Mouse (Mus musculus) kidney, postnatal 0 days (tissue): ENCODE data around the gene Tmem115. TPM values are rescaled to one million over a fixed set of nuclear protein-coding genes. Genes with fewer than 3 reads are reported as not detected.

Experiments
- ATAC-seq: fragments of 200-750 bp; cut with Nextera tagmentation; replicated peaks from 2 replicates; pipeline ENCODE4 v1.8.0; 2017; ENCODE audit warnings: low read depth, moderate number of reproducible peaks, moderate TSS enrichment, moderate library complexity; ENCODE audit not compliant: low FRiP score
- DNase-seq: peaks from one replicate; pipeline ENCODE4 v3.0.0-alpha.2; 2016; ENCODE audit warnings: low spot score
- H3K27ac ChIP-seq: fragments of 300-500 bp; sonication (generic); 2 replicates; pipeline ENCODE4 v1.5.1; 2014; ENCODE audit warnings: mild to moderate bottlenecking
- H3K27me3 ChIP-seq: fragments of 300-500 bp; sonication (generic); 2 replicates; pipeline ENCODE4 v1.6.1; 2014; ENCODE audit warnings: low read length, mixed read lengths; ENCODE audit not compliant: insufficient read depth
- H3K36me3 ChIP-seq: fragments of 300-500 bp; sonication (generic); 2 replicates; pipeline ENCODE4 v1.6.1; 2014; ENCODE audit warnings: low read length, mixed read lengths; ENCODE audit not compliant: insufficient read depth
- H3K4me1 ChIP-seq: fragments of 300-500 bp; sonication (generic); replicated peaks from 2 replicates; pipeline ENCODE4 v1.6.1; 2014; ENCODE audit warnings: antibody characterized with exemption, low read length, mixed read lengths; ENCODE audit not compliant: insufficient read depth
- H3K4me2 ChIP-seq: fragments of 300-500 bp; sonication (generic); 2 replicates; pipeline ENCODE4 v1.6.1; 2014; ENCODE audit warnings: mild to moderate bottlenecking, low read length, moderate library complexity, mixed read lengths
- H3K4me3 ChIP-seq: fragments of 300-500 bp; sonication (generic); replicated peaks from 2 replicates; pipeline ENCODE4 v1.5.1; 2014; ENCODE audit warnings: low read depth, low read length
- H3K9ac ChIP-seq: fragments of 300-500 bp; sonication (generic); 2 replicates; pipeline ENCODE4 v1.6.1; 2014; ENCODE audit warnings: low read depth, low read length
- H3K9me3 ChIP-seq: fragments of 300-500 bp; sonication (generic); replicated peaks from 2 replicates; pipeline ENCODE4 v1.6.1; 2016; ENCODE audit warnings: low read length, inconsistent platforms, mixed read lengths
- CTCF ChIP-seq: IDR thresholded peaks from 2 replicates; pipeline ENCODE4 v1.5.1; 2016; ENCODE audit warnings: antibody characterized with exemption, low read depth, mild to moderate bottlenecking, moderate library complexity
- WGBS: fragments of 180-500 bp; shearing (Covaris S2); extraction: QIAGEN DNeasy Blood & Tissue Kit; methylation state at CpG from one replicate; pipeline ENCODE4 v1.1.7; 2014; 5-methylcytosine and 5-hydroxymethylcytosine counted together
- polyA plus RNA-seq: library from polyadenylated mRNA; unstranded; fragments of >200 nt; fragmentation: Nextera tagmentation; extraction: Ambion mirVana; gene quantifications from 2 replicates; pipeline ENCODE4 v1.2.1, GENCODE M21; 2015

The Tmem115 gene
- polyA plus RNA-seq, 1 experiment from 2014 or later, result 54.7 TPM

DNA sequence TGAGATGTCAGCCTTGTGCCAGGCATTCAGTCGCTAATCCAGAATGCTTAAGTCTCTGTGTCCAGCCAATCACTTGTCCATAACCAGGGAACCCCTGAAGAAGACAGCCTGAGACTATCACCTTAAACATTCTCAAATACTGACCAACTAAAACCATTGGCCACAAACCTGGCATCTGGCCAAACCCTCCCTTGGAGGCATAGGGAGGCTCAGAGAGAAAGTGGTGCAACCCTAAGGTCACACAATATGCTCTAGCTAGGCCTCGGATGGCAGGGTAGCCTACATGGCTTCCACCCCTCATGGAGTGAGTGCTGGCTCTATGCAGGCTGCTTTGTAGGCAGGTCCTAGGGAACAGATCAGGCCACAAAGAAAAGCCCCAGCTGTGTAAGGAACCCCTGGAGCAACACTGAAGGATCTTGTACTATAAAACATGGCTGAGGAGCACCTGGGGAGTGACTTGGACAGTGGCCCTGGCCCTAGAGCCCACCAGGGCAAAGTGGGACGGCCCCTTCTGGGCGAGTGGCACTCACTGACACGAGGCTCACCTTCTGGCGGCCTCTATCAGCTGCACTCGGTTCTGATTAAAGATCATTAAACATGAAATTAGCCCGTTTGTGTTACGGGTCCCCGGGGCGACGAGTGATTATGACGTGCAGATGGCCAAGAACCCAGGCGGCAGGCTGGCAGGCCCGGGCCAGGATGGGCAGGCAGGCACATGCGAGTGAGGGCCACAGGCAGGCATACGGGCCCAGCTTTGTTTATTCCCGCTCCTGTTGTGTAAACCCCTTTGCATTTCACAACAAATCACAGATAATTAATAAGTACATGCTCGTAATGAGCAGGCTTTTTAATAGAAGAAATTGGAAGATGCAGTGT lies 28.8 kb upstream of the Tmem115 start:
- Histone ChIP-seq H3K27me3 (no peaks in the 10 kb centered on the region), H3K27ac (no peak overlapping the region), H3K4me2 (no peak overlapping the region), H3K9me3 (no peaks in the 10 kb centered on the region), H3K36me3 (no peaks in the 10 kb centered on the region), H3K4me1 (peaks cover 6% of the 10 kb centered on the region), H3K4me3 (no peak overlapping the region), H3K9ac (no peak overlapping the region)
- no peak for TF ChIP-seq CTCF
- ATAC-seq (no peak), DNase-seq (no peak)
- 77% methylated on average over 19 of the region's 19 CpGs for WGBS

DNA sequence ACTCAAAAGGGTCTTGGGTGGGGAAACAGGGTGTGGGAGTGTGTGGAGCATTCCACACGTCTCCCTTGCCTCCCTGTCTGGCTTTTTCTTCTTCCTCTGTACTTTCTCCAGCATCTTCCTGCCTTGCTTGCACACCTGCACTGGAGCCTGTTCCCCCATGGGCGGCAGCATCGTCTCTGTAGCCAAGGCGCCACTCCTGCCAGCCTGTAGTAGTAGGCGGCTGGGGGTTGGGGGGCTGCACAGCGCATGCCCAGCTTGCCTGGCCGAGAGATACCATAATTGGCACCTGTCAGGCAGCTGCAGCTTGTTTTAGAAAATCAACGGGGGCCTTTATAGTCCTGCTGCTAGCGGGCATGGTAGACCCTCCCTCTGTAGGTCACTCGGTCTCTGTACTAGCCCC lies 25.5 kb upstream of the Tmem115 start:
- H3K9me3 ChIP-seq, result no peaks in the 10 kb centered on the region
- DNase-seq (no peak), ATAC-seq (no peak)
- H3K4me2 ChIP-seq, result no peak overlapping the region
- no peak overlapping the region for H3K9ac ChIP-seq
- H3K27me3 ChIP-seq, result no peaks in the 10 kb centered on the region
- H3K27ac ChIP-seq, result no peak overlapping the region
- H3K4me3 ChIP-seq, result no peak overlapping the region
- WGBS, result 39% methylated on average over 10 of the region's 10 CpGs
- TF ChIP-seq CTCF, result peak; percentile 2; the same call in 1 of the 2 replicates
- peaks cover 13% of the 10 kb centered on the region for H3K4me1 ChIP-seq
- H3K36me3 ChIP-seq, result no peaks in the 10 kb centered on the region

DNA sequence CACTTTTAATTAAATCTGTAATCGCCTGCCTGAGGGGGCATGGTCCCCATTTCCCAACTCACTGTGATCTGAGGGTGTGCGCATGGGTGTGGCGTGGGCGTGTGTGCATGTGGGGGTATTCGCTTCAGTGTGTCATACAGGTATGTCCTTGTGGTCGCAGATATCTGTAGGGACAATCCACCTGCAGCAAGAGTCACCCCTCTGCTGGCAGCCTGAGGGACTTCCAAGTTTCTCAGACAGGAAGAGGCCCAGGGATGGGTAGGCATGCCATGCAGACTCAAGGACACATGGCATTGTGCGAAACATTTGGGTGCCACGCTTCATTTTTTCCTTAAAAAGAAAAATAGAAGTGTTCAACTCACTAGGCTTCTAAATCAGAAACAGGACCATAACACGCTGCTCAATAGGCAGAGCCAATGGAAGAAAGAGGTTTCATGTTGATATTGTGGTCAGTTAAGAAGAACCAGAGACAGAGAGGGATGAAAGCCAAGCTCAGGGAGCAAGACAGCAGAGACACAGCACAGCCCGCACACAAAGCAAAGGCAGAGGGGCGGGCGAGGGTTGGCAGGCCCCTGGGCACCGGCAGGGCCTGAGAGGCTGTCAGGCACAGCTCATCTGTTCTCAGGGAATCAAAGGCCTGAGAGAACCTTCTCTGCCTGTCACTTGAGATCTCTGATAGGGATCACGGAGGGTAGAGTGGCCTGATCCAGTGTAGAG lies 23.2 kb upstream of the Tmem115 start:
- Histone ChIP-seq H3K4me1 (peaks cover 13% of the 10 kb centered on the region), H3K27me3 (no peaks in the 10 kb centered on the region), H3K27ac (no peak overlapping the region), H3K9me3 (no peaks in the 10 kb centered on the region), H3K9ac (no peak overlapping the region), H3K4me3 (no peak overlapping the region), H3K4me2 (no peak overlapping the region), H3K36me3 (no peaks in the 10 kb centered on the region)
- ATAC-seq (no peak), DNase-seq (no peak)
- WGBS, result 69% methylated on average over 14 of the region's 14 CpGs
- TF ChIP-seq CTCF, result peak; percentile 28; the same call in 1 of the 2 replicates

DNA sequence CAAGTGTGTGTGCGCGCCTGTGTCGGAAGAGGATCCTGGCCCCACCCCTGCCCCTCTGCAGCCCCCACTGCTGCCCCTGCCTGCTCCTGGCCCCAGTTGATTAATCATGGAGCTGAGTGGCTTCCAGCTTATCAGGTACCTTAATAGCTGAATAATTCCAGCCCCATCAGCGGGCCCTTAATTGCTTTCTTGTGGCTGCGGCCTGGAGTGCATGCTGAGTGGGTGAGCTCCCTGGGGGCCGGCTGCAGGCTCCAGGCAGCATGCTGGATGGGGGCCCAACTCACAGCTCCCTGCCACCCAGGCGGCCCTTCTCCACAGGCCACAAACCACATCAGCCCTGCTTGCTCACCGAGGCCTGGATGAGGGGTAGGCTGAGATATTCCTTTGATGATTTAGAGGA lies 22.3 kb upstream of the Tmem115 start:
- no peak overlapping the region for H3K4me3 ChIP-seq
- H3K27me3 ChIP-seq, result no peaks in the 10 kb centered on the region
- no peaks in the 10 kb centered on the region for H3K36me3 ChIP-seq
- no peak overlapping the region for H3K9ac ChIP-seq
- ATAC-seq (no peak), DNase-seq (no peak)
- 50% methylated on average over 8 of the region's 8 CpGs for WGBS
- no peak for TF ChIP-seq CTCF
- H3K4me2 ChIP-seq, result no peak overlapping the region
- no peaks in the 10 kb centered on the region for H3K9me3 ChIP-seq
- H3K27ac ChIP-seq, result no peak overlapping the region
- peaks cover 13% of the 10 kb centered on the region for H3K4me1 ChIP-seq

DNA sequence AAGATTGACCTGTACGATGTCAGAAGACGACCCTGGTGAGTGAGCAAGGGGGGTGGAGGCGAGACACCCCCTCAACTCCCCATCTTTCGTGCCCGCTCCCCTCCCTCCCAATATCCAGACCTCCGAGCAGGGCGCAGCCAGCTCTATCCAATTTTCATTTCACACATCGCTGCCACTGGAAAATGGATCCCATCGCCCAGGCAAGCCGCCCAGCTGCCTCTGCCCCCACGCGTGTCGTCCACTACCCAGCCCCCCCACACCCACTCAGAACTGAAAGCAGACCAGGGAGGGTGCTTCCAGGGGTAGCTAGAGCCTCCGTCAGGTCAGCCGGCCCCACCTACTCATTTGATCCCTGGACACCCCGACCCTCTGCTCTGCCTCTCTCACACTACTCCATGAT lies 21.4 kb upstream of the Tmem115 start:
- Histone ChIP-seq H3K4me1 (peaks cover 13% of the 10 kb centered on the region), H3K27ac (no peak overlapping the region)
- TF ChIP-seq CTCF, result no peak

DNA sequence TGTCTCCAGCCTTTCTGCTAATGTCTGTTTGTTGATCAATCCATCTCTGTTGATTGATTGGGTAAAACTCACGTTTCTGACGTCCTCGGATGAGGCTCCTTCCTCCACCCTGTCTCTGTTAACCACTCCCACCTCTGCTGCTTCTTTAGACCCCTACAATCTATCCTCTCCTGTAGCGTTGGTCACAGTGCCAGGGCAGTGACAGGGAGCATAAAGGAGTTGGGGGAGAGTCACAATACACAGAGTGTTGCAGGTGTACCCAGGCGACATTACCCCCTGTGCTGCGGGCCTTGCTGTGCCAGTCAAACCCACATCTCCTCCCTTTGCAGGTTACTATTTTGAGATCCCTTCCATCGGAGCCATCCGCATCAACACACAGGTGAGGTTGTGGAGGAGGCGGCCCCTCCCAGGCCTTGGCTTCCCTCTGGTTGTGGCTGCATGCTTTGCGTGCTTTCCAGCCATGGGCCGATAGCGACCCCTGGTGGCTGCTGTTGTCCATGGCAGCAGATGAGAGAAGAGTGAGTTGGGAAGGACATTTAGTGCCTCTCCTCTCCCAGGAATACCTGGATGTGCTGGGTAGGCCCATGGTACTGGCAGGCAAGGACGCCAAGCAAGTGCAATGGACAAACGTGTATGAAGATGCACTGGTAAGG lies 19.3 kb upstream of the Tmem115 start:
- Histone ChIP-seq H3K9me3 (no peaks in the 10 kb centered on the region), H3K4me2 (no peak overlapping the region), H3K36me3 (no peaks in the 10 kb centered on the region), H3K4me3 (no peak overlapping the region), H3K27me3 (no peaks in the 10 kb centered on the region), H3K9ac (no peak overlapping the region), H3K4me1 (0 out of 2 replicates have a peak, but pooled peaks cover 7% of the 10 kb centered on the region), H3K27ac (no peak overlapping the region)
- TF ChIP-seq CTCF, result peak; percentile 100
- DNase-seq, result peak; percentile 81
- WGBS, result 25% methylated on average over 14 of the region's 14 CpGs
- 0 out of 2 replicates have a peak, but pooled peaks have one; percentile 30 for ATAC-seq

More for the DNA sequence above, 21.4 kb upstream of the Tmem115 start:
- no peaks in the 10 kb centered on the region for H3K9me3 ChIP-seq
- no peaks in the 10 kb centered on the region for H3K27me3 ChIP-seq
- peak overlapping the region; percentile 15; the same call in 1 of the 2 replicates for H3K4me2 ChIP-seq
- DNase-seq (no peak), ATAC-seq (0 out of 2 replicates have a peak, but pooled peaks have one; percentile 9)
- no peaks in the 10 kb centered on the region for H3K36me3 ChIP-seq
- WGBS, result 45% methylated on average over 16 of the region's 16 CpGs
- no peak overlapping the region for H3K9ac ChIP-seq
- no peak overlapping the region for H3K4me3 ChIP-seq
